Mouse (Mus musculus) gastrocnemius, adult 8-10 months (tissue): Measurements from ENCODE around the gene Otof. TPM values are rescaled to one million over a fixed set of nuclear protein-coding genes. Genes with fewer than 3 reads are reported as not detected.

Experiments used
- DNase-seq, 2 experiments: peaks; one replicate each; pipeline ENCODE4 v3.0.0; 2022; ENCODE audit warnings: low spot score in 2 of 2
- total RNA-seq, 4 experiments: library from RNA; stranded (reverse); gene quantifications; 2 replicates each; pipeline ENCODE4 v1.2.4; 2022

Gene Otof
- total RNA-seq = under 1 TPM in 3 of 4 experiments, not detected in 1; 0.02 to 0.05 (median 0.04) TPM

DNA sequence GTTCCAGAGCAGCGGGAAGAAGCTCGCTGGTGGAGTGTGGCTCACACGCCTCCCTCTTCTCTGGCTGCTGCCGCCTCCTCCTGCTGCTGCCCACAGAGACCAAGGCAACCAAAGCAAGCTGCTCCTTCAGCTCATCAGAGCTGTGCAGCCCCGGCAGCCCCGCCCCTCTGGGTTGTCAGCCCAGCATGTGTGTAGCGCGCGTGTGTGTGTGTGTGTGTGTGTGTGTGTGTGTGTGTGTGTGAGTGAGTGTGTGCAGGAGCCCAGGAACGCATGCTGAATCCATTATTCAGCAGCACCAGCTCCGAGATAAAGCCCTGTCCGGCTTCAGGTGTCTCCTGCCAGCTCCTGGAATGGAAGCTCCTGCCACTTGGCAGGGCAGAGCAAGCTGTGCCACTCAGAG, at the start of gene Otof:
TSS of gene Otof (minus strand) at position 112 of the 400 bp plus-strand sequence.
- no peak for DNase-seq

DNA sequence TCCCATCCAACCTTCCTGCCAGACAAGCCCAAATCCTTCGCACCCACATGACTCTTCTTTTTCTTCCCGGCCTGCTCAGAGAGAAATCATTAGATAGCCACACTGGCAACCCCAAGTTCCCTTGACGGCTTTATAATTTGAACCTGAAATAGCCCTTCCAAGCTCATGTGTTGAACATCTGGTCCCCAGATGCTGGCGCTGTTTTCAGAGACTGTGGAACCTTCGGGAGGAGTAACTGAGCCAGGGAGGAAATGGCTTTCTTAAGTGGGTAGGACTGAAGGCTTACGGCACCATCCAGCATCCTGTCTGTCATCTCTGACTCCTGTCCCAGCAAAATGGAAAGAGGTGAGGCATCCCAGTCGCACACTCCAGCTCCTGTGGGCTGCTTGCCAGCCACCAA, 35.6 kb upstream of the Otof start:
- no peak for DNase-seq

DNA sequence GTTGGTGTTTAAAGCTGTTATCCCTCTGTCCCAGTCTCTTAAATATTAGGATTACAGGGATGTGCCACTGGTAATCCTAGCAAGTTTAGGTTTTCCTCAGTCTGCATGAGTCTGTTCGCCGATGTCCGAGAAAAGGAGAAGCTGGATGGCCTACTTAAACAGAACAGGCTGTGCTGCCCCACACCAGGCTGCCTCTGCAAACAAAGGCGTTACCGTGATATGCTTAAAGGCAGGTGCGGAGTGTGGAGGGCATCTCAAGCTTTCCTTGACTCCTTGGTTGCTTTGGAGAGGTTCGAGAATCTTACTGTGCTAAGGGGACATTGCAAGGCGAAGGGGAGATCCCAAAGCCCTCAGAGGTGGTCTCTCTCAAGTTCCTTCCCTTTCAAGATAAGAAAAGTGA, 35.1 kb upstream of the Otof start:
- no peak for DNase-seq

DNA sequence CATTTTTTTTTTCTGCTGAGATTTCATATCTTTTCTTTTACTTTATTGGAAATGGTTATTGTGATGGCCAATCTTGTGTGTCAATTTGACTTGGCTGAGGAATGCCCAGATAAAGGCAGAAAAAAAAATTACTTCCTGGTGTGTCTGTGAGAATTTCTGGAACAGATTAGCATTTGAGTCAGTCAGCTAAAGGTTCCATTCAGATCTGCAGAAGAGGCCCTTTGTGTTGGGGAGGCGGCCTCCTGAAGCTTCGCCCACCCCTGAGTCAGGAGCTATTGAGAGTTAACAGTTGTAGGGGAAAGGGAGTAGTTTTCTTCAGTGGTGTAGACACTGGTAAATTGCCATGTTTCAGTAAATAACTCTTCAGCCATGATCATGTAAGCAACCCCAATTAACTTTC, 33.6 kb upstream of the Otof start:
- DNase-seq = no peak

DNA sequence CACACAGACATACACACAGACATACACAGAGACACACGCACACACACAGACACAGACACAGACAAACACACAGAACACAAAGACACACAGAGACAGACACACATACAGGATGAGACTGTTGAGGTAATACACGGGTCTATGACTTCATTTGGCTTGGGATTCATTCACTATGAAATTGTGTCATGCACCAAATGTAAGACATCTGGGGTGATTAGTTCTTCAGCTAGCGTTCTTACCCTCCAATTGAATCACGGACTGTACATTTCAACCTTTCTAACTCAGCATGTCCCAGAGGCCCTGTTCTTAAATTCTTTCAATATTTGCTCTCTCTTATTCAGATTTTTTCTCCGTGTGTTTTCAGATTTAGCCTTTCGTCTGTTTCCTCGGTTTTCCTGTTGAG, 32.9 kb upstream of the Otof start:
- DNase-seq = no peak

DNA sequence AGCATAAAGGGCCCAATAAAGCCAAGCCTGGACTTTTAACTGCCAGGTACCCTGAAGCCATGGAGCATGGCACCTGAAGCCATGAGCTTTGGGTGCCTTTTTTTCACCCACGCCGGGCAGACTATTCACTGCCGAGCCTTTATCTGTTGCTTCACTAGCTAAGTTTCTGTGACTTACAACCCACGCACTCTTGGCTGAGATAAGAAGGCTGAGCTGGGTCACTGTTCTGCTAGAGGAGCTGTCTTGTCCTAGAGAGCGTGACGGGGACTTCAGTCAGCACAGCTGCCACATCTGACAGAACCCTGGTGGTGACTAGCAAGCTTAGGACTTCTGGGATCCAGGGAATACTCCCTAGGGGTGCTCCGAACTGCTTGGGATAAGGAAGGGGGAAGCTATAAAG, 32.0 kb upstream of the Otof start:
- no peak for DNase-seq

DNA sequence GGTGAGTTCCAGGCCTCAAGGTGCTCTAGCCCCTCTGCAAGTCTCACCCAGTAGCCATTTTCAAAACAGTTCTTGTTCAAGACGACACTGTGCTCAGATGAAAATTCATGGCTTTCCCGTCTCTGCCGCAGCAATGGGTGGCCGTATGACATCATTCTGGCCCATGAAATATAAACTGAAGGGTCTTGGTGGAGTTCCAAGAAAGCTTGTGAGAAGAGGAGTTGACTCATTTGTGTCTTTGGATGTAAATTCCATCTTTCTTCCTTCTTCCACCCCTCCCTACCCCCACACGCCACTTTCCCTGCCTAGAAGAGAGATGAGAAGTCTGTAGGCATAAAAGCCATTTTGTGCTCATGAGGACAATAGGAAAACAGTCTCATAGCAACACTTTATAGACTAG, 29.1 kb upstream of the Otof start:
- no peak for DNase-seq

DNA sequence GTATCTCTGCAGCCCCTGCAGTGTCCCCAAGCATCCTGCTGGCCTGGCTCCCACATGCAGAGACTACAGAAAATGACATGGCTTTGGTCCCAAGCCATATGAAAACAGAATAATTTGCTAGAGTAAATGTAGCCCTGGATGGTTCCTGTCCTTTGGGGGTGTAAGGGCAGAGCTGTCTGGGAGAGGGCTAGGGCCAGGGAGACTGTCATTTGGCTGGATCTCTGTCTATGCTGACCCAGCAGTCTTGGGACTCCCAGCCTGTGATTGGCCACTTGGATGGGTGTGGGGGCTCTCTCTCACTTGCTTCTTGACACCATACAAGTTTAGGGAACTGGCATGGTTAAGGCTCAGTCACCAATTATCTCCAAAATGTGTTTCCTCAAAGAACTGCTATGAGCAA, 28.5 kb upstream of the Otof start:
- no peak for DNase-seq

DNA sequence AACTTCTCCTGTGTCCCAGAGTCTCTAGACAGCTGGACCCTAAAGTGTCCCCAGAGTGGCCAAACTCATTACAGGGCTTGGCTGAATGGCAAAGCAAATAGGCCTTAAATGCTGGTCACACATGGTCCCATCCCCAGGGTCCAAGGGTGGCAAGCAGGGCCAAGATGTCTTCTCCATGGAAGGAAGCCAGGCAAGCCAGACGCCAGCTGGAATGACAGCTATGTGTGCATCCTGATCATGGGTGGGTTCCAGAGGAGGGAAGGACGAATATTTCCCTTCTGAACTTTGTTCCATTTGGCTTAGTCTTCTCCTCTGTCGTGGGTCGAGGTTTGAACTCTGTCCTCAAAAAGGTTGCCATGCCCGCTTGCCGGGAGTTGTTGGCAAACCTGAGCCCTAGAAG, 23.4 kb upstream of the Otof start:
- DNase-seq = no peak

DNA sequence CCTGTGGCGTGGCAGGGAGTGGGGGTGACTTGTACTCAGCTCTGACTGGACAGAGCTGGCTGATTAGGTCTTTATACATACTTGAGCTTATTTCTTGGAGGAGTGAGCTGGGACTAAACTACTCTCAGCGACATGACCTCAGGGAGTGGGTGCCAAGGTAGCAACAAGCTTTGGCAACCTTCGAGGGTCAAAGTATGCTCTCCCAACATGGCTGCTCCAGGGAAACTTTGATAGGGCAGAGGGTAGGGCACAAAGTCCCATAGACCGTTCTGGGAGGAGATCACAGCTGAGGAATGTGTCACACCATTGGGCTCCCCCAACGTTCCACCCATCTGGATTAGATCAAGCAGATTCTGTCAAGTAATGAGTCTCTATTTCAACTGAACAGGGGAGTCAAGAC, 22.9 kb upstream of the Otof start:
- no peak for DNase-seq

DNA sequence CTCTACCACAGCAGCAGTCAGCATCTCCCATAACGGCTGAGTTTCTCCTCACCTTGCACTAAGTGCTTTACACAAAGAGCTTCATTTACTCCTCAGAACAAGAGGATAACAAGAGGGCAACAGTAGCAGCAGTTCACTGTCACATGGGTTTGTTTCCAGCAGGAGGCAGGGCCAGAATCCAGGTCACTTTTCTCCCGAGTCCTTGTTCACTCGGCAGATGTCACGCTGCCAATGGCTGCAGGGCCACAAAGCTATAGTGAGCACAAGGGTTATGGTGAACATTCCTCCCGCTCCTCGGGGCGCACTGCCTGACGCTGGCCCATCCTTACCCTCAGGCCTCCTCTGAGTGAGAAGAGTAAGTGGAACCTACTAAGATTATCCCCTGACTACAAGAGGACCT, 21.8 kb upstream of the Otof start:
- DNase-seq = no peak

DNA sequence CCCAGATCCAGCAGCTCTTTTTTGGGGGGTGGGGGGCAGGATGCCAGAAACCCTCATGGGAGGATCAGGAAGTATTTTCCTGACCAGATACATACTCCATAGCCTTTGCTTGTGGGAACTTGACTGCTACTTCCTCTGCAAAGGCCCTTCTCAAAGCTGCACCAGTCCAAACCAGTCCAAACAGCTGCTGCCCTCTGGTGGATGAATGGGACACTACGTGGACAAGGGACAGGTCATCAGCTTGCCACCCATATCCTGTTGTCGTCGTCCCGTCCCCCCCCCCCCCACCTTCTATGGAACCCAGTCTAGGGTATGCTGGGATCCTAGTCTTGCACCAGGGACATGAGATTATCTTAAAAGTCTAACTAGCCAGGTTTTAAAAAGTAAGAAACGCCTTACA, 20.6 kb upstream of the Otof start:
- DNase-seq = peak in 1 of 2 experiments; percentile 42

DNA sequence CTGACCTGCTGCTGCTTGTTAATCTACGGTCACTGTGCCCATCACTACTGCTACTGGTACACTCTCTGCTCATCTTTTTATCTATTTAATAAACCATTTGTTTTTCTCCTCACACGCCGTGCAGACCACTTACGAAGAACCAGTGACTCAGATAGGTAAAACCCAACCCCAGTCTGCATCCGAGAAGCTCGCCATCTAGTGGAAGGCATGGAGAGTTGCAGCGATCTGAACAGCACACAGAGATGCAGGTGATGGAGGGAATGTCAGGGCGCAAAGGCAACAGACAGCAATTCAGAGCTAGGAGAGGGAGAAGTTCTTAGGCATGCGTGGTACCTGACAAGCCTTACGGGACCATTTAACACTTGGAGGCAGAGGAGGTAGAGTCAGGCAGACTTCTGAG, 14.8 kb upstream of the Otof start:
- no peak for DNase-seq

DNA sequence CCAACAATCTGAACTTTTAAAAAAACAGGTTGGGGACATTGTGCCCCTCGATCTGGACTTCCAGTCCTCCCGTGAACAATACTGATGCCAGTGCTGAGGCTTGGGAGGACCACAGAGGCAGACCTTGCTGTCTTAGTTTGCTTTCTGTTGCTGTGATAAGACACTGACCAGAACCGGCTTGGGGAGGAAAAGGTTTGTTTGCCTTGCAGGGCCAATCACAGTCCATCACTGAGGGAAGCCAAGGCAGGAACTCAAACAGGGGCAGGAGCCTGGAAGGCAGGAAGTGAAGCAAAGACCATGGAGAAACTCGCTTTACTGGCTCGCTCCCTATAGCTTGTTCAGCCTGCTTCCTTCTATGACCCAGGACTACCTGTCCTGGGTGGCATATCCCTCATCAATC, 10.4 kb upstream of the Otof start:
- no peak for DNase-seq

DNA sequence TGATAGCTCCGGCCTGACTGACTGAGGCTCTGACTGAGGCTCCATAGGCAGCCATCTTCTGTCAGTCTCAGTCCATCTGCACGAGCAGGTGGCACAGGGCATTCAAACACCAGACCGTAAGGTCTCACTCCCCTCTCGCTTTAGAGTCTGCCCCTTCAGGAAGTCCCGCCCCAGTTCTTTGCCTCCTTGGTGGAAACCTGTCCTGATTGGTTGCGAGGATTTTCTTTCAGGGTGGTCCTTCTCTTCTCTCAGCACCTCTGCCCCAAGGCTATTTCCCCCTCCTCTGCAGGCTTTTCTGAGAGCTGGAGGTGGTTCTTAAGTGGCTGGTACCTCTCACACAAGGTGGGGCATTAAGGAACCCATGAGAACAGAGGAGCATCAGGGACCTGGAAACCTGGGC, 8.7 kb upstream of the Otof start:
- DNase-seq = no peak

DNA sequence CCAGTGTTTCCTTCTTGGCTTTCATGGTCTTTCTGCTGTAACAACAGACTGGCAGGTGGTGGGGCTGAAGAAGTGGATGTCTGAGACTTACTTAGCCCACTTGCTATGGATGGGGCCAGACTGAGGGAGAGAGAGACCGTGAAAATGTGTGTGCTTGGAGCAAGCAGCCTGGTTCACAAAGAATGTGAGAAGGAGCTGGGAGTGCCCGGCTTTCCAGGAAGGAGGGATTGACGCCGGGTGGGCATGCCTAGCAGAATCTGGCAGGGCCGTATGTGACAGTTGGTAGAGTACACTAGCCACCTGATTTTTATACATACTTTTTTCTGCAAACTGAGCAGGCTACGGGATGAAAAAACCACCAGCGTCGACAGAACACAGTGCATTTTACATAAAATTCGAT, 4.6 kb upstream of the Otof start:
- DNase-seq = no peak

DNA sequence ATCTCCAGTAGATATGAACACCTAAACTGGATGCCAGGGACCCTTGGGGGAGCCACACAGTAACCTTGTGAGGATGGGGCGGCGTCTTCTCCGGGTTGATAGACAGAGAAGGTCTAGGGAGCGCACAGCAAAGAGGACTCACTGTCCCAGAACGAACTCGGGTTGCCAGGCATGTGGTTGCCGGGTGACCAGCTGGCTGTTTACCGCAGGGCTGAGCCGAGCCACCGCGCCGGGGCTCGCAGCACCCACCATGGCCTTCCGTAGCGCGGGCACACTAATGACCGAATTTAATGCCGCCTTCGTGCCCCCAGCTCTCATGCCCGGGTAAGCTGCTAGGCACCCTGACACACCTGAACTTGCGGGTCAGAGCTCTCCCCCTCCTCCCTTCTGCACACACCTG, 4.1 kb upstream of the Otof start, which contains the start of gene 1700001C02Rik:
TSS of gene 1700001C02Rik (plus strand) at position 187 of the 400 bp plus-strand sequence.
- DNase-seq = no peak

DNA sequence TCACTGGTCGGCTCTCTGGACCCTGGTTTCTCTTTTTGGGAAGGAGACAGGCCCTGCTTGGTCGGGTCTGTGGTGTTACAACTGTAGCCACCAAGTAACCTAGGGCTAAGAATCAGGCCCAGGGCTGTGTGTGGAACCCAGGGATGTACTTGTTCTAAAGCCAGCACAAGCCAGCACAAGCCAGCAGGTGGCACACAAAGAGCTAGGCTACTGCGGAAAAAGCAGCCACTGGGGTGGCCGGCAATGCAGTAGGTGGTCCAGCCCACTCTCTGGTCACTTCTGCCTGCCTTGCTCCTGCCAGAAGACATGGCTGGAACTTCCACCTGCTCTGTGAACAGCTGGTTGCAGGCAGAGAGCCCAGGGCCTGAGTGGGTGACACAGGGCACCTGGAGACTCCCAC, 1.6 kb downstream of the Otof start:
- no peak for DNase-seq

DNA sequence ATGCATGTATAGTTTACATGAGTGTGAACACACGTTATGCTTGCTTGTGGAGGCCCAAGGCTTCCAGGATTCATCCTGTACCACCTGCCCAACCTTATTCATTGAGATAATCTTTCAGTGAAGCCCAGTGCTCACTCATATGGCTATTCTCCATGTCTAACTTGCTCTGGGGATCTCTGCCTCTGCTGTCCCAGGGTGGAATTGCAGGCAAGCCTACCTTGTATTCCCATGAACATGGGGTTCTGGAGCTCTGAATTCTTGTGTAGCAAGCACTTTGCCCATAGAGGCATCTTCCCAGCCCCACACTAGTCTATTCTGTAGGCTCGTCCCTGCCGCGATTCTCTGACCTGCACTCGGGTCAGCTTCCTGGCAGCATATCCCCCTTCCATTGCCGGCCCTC, 5.7 kb downstream of the Otof start:
- no peak for DNase-seq

DNA sequence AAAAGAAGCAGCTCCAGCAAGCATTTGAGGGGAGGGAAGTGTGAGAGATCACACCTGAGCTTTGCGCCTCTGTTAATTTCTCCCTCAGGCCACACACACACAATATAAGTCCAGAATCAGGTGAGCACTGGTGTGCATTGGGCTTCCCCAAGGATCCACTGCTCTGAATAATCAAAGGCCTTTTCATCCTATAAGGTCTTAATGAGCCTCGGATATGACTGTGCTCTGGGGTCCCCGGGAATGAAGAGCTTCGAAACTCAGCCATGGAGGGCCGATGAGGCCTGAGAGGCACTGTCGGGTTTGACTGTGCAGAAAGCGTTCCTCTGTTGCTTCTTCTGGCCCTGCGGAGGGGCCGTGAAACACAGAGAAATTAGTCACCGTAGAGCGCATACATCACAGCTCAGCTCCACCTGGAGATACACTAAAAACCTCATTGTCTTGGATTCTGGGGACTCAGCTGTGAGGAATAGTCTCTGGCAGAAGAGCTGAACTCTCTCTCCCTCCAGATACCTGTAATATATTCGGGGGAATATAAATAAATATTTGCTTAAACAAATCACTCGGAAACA, 17.3 kb downstream of the Otof start:
- DNase-seq = no peak

DNA sequence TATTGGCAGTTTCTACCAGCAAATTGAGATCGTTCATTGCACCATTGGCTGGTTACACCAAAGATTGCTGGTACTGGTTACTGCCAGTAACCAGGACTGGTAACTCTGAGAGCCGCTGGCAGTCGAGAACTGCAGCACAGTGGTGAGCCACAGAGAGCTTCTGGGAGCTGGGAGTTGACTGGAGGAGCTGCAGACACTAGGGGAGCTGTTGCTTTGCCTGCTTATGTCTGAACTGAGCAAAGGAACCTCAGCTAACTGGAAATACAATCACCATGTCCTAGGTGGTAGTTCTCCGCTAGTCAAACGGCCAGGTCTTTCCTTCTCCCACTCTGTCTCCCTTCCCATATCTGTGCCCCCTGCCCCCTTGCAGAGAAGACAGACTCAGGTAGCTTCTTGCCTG, 19.5 kb downstream of the Otof start:
- no peak for DNase-seq

DNA sequence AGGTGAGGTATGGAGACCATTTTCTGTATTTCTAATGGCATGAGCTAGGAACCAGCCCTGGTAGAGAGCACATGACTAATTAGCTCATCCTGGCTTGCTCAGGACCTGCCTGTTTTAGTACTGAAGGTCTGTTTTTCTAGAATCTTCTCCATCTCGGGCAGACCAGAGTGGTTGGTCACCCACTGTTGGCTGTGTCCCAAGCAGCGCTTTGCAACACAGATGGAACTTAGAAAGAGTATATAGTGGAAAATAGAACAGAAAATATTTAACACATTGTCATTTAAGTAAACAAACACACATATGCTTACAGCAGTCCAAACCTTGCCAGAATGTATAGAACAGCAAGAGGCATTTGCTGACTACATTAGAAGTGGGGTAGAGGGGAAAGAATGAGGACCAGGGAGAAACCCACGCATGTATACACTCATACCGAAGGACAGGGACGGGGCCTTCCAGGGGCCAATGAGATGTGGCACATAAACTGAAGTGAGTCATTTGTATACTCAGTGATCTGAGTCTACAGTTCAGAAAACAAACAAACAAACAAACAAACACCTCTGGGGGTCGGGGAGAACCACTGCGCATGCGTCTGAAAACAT, 21.3 kb downstream of the Otof start:
- DNase-seq = no peak

DNA sequence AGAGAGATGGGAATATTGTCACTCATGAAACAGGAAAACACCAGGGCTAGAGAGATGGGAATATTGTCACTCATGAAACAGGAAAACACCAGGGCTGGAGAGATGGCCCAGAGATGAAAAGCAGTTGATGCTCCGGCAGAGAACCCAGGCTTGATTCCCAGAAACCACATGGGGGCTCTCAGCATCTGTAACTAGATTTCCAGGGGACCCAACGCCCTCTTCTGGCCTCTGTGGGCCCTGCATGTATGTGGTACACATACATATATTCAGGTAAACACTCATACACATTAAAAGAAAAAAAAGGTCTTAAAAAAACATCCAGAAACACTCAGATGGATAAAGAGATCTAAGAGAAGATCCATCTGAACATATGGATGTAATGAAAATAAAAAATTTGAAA, 22.8 kb downstream of the Otof start:
- DNase-seq = no peak

DNA sequence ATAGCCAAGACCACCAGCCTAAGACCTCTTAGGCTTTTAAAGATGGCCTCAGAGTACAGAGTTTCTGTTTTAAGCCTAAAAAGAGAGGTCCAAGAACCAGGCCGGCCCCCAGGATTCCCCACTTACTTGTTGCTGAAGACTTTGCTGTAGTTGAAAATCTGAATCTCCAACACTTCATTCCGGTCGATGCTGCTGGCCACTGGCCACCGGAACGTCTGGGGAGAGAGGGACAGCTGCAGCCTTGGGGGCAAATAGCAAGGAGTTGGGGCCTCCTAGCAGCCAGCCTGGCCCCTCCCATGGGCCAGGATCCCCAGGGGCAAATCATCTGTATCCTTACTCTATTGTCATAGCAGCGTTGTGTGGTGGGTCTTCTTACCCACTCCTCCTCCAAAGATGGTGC, 34.3 kb downstream of the Otof start:
- DNase-seq = no peak
